Mouse (Mus musculus): ENCODE results near the gene Dab2ip. TPM values are rescaled to one million over a fixed set of nuclear protein-coding genes. Genes with fewer than 3 reads are reported as not detected.

The Dab2ip gene
- polyA plus RNA-seq, 1 experiment from 2014 or later, result 67.9 TPM

- Histone ChIP-seq H3K9me3 (replicated peaks) (no peaks in the 10 kb centered on the region), H3K27ac (replicated peaks) (no peak overlapping the region), H3K4me3 (replicated peaks) (no peak overlapping the region), H3K4me2 (replicated peaks) (no peak overlapping the region), H3K27me3 (no peaks in the 10 kb centered on the region), H3K4me1 (0 out of 2 replicates have a peak, but pooled peaks cover 10% of the 10 kb centered on the region), H3K36me3 (no peaks in the 10 kb centered on the region), H3K9ac (no peak overlapping the region)
- WGBS, result 78% methylated on average over 10 of the region's 10 CpGs
- ATAC-seq (ENCODE audit: insufficient number of reproducible peaks, low FRiP score, low TSS enrichment, low read depth), result no peak
These were observed 27.3 kb upstream of the Dab2ip start for GRCm38 (mm10) chr2:35530732-35531131.

- Histone ChIP-seq H3K9me3 (replicated peaks) (no peaks in the 10 kb centered on the region), H3K4me3 (replicated peaks) (no peak overlapping the region), H3K36me3 (no peaks in the 10 kb centered on the region), H3K4me1 (0 out of 2 replicates have a peak, but pooled peaks cover 10% of the 10 kb centered on the region), H3K4me2 (replicated peaks) (no peak overlapping the region), H3K9ac (no peak overlapping the region), H3K27me3 (no peaks in the 10 kb centered on the region), H3K27ac (replicated peaks) (no peak overlapping the region)
- ATAC-seq (ENCODE audit: insufficient number of reproducible peaks, low FRiP score, low TSS enrichment, low read depth), result no peak
- 56% methylated on average over 9 of the region's 9 CpGs for WGBS
These were observed 24.4 kb upstream of the Dab2ip start for GRCm38 (mm10) chr2:35533646-35534045.

GRCm38 (mm10) chr2:35539276-35539972 is 18.6 kb upstream of the Dab2ip start:
- Histone ChIP-seq H3K9ac (no peak overlapping the region), H3K27ac (replicated peaks) (no peak overlapping the region; the same call in 1 of the 2 replicates), H3K4me3 (replicated peaks) (no peak overlapping the region), H3K9me3 (replicated peaks) (no peaks in the 10 kb centered on the region), H3K4me1 (peaks cover 5% of the 10 kb centered on the region), H3K36me3 (no peaks in the 10 kb centered on the region), H3K27me3 (no peaks in the 10 kb centered on the region), H3K4me2 (replicated peaks) (no peak overlapping the region)
- peak; percentile 45; the same call in 1 of the 2 replicates for ATAC-seq (ENCODE audit: insufficient number of reproducible peaks, low FRiP score, low TSS enrichment, low read depth)
- 11% methylated on average over 13 of the region's 13 CpGs for WGBS

GRCm38 (mm10) chr2:35540798-35541197 is 17.3 kb upstream of the Dab2ip start:
- no peak for ATAC-seq (ENCODE audit: insufficient number of reproducible peaks, low FRiP score, low TSS enrichment, low read depth)
- no peak overlapping the region for H3K9ac ChIP-seq
- no peak overlapping the region for H3K4me2 ChIP-seq (replicated peaks)
- H3K27me3 ChIP-seq, result no peaks in the 10 kb centered on the region
- peaks cover 14% of the 10 kb centered on the region for H3K4me1 ChIP-seq
- H3K9me3 ChIP-seq (replicated peaks), result no peaks in the 10 kb centered on the region
- no peaks in the 10 kb centered on the region for H3K36me3 ChIP-seq
- H3K4me3 ChIP-seq (replicated peaks), result no peak overlapping the region
- H3K27ac ChIP-seq (replicated peaks), result no peak overlapping the region
- WGBS, result 39% methylated on average over 4 of the region's 4 CpGs

GRCm38 (mm10) chr2:35544717-35545116 is 13.3 kb upstream of the Dab2ip start:
- 3% methylated on average over 14 of the region's 14 CpGs for WGBS
- Histone ChIP-seq H3K9ac (0 out of 2 replicates have a peak overlapping the region, but pooled peaks have one; percentile 6), H3K27ac (replicated peaks) (peak overlapping the region; percentile 73), H3K9me3 (replicated peaks) (no peaks in the 10 kb centered on the region), H3K27me3 (0 out of 2 replicates have a peak, but pooled peaks cover 3% of the 10 kb centered on the region), H3K4me3 (replicated peaks) (peak overlapping the region; percentile 23), H3K4me2 (replicated peaks) (peak overlapping the region; percentile 61), H3K36me3 (no peaks in the 10 kb centered on the region), H3K4me1 (peaks cover 9% of the 10 kb centered on the region)
- peak; percentile 52; the same call in 1 of the 2 replicates for ATAC-seq (ENCODE audit: insufficient number of reproducible peaks, low FRiP score, low TSS enrichment, low read depth)

- Histone ChIP-seq H3K9ac (0 out of 2 replicates have a peak overlapping the region, but pooled peaks have one; percentile 6), H3K27ac (replicated peaks) (peak overlapping the region; percentile 73), H3K27me3 (0 out of 2 replicates have a peak, but pooled peaks cover 3% of the 10 kb centered on the region), H3K4me3 (replicated peaks) (peak overlapping the region; percentile 23), H3K9me3 (replicated peaks) (no peaks in the 10 kb centered on the region), H3K4me1 (peaks cover 9% of the 10 kb centered on the region), H3K36me3 (no peaks in the 10 kb centered on the region), H3K4me2 (replicated peaks) (peak overlapping the region; percentile 61)
- ATAC-seq (ENCODE audit: insufficient number of reproducible peaks, low FRiP score, low TSS enrichment, low read depth), result peak; percentile 68
- WGBS, result 8% methylated on average over 7 of the region's 7 CpGs
These were observed 12.9 kb upstream of the Dab2ip start for GRCm38 (mm10) chr2:35545125-35545590.

- Histone ChIP-seq H3K36me3 (no peaks in the 10 kb centered on the region), H3K4me2 (replicated peaks) (no peak overlapping the region), H3K4me3 (replicated peaks) (no peak overlapping the region), H3K4me1 (peaks cover 9% of the 10 kb centered on the region), H3K9me3 (replicated peaks) (no peaks in the 10 kb centered on the region), H3K27ac (replicated peaks) (no peak overlapping the region), H3K27me3 (0 out of 2 replicates have a peak, but pooled peaks cover 3% of the 10 kb centered on the region), H3K9ac (no peak overlapping the region)
- ATAC-seq (ENCODE audit: insufficient number of reproducible peaks, low FRiP score, low TSS enrichment, low read depth), result no peak
- whole genome bisulfite sequencing, result 81% methylated on average over 6 of the region's 6 CpGs
These were observed 11.6 kb upstream of the Dab2ip start for GRCm38 (mm10) chr2:35546462-35546861.

GRCm38 (mm10) chr2:35549191-35549590 is 8.9 kb upstream of the Dab2ip start:
- H3K9me3 ChIP-seq (replicated peaks), result no peaks in the 10 kb centered on the region
- no peak overlapping the region for H3K4me2 ChIP-seq (replicated peaks)
- H3K4me3 ChIP-seq (replicated peaks), result no peak overlapping the region
- H3K27me3 ChIP-seq, result 0 out of 2 replicates have a peak, but pooled peaks cover 3% of the 10 kb centered on the region
- peaks cover 9% of the 10 kb centered on the region for H3K4me1 ChIP-seq
- no peak overlapping the region for H3K27ac ChIP-seq (replicated peaks)
- no peaks in the 10 kb centered on the region for H3K36me3 ChIP-seq
- 69% methylated on average over 4 of the region's 4 CpGs for WGBS
- H3K9ac ChIP-seq, result no peak overlapping the region
- no peak for ATAC-seq (ENCODE audit: insufficient number of reproducible peaks, low FRiP score, low TSS enrichment, low read depth)

- H3K9ac ChIP-seq, result no peak overlapping the region
- no peak overlapping the region for H3K4me3 ChIP-seq (replicated peaks)
- H3K9me3 ChIP-seq (replicated peaks), result no peaks in the 10 kb centered on the region
- no peak overlapping the region for H3K4me2 ChIP-seq (replicated peaks)
- H3K27ac ChIP-seq (replicated peaks), result no peak overlapping the region
- 73% methylated on average over 9 of the region's 9 CpGs for WGBS
- peaks cover 3% of the 10 kb centered on the region for H3K4me1 ChIP-seq
- H3K27me3 ChIP-seq, result 0 out of 2 replicates have a peak, but pooled peaks cover 3% of the 10 kb centered on the region
- ATAC-seq (ENCODE audit: insufficient number of reproducible peaks, low FRiP score, low TSS enrichment, low read depth), result no peak
- H3K36me3 ChIP-seq, result no peaks in the 10 kb centered on the region
These were observed 8.0 kb upstream of the Dab2ip start for GRCm38 (mm10) chr2:35550097-35550496.

GRCm38 (mm10) chr2:35556918-35557486 is 1.1 kb upstream of the Dab2ip start:
- Histone ChIP-seq H3K27ac (replicated peaks) (no peak overlapping the region), H3K4me3 (replicated peaks) (no peak overlapping the region), H3K9me3 (replicated peaks) (no peaks in the 10 kb centered on the region), H3K4me2 (replicated peaks) (no peak overlapping the region), H3K36me3 (no peaks in the 10 kb centered on the region), H3K9ac (no peak overlapping the region), H3K27me3 (no peaks in the 10 kb centered on the region), H3K4me1 (peaks cover 43% of the 10 kb centered on the region)
- ATAC-seq (ENCODE audit: insufficient number of reproducible peaks, low FRiP score, low TSS enrichment, low read depth), result no peak
- WGBS, result 62% methylated on average over 5 of the region's 5 CpGs

- Histone ChIP-seq H3K4me2 (replicated peaks) (peak overlapping the region; percentile 44), H3K27ac (replicated peaks) (peak overlapping the region; percentile 87), H3K36me3 (no peaks in the 10 kb centered on the region), H3K4me3 (replicated peaks) (peak overlapping the region; percentile 31), H3K9ac (no peak overlapping the region; the same call in 1 of the 2 replicates), H3K9me3 (replicated peaks) (no peaks in the 10 kb centered on the region), H3K27me3 (no peaks in the 10 kb centered on the region), H3K4me1 (peaks cover 43% of the 10 kb centered on the region)
- 39% methylated on average over 4 of the region's 4 CpGs for WGBS
- 0 out of 2 replicates have a peak, but pooled peaks have one; percentile 15 for ATAC-seq (ENCODE audit: insufficient number of reproducible peaks, low FRiP score, low TSS enrichment, low read depth)
These were observed 922 bp downstream of the Dab2ip start for GRCm38 (mm10) chr2:35558826-35559550.

Data from embryonic facial prominence, embryonic 15.5 days (tissue).